Mouse (Mus musculus): Measurements from ENCODE around the gene Auts2. TPM values are rescaled to one million over a fixed set of nuclear protein-coding genes. Genes with fewer than 3 reads are reported as not detected.

Auts2 gene
- polyA plus RNA-seq, 1 experiment from 2014 or later: 80.6 TPM

DNA sequence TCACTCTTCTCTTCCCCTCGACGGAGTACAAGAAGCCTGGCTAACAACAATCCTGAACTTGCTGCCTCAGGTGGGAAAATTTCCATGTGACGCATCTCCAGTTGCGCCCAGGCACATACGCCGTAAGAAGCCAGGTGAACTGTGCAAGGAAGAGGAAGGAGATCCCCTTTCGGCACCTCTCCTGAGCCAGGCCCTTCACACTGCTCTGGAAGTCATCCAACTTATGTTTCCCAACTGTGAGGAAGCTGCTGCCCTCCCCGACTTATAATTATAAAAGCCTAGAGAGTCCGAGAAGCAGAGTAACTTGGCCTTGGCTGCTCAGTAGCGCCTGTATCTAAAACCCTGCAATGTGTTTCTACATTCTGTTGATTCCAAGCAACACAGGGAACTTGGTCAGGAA, 142.6 kb downstream of the Auts2 start:
- no peak for ATAC-seq (ENCODE audit: low FRiP score, low read depth)
- H3K4me1 ChIP-seq: peaks cover 43% of the 10 kb centered on the region

GRCm38 (mm10) chr5:132399486-132399885, 143.7 kb downstream of the Auts2 start:
- Histone ChIP-seq H3K27ac (replicated peaks) (no peak overlapping the region), H3K4me2 (replicated peaks) (no peak overlapping the region), H3K36me3 (no peaks in the 10 kb centered on the region), H3K4me3 (no peak overlapping the region), H3K9ac (replicated peaks) (no peak overlapping the region), H3K27me3 (no peaks in the 10 kb centered on the region), H3K9me3 (no peaks in the 10 kb centered on the region), H3K4me1 (peaks cover 53% of the 10 kb centered on the region)
- ATAC-seq (ENCODE audit: low FRiP score, low read depth): no peak
- 54% methylated on average over 4 of the region's 4 CpGs for WGBS

More for the DNA sequence above, 142.6 kb downstream of the Auts2 start:
- 86% methylated on average over 10 of the region's 10 CpGs for WGBS
- no peak overlapping the region for H3K27ac ChIP-seq (replicated peaks)
- H3K9me3 ChIP-seq: no peaks in the 10 kb centered on the region
- no peaks in the 10 kb centered on the region for H3K36me3 ChIP-seq
- H3K9ac ChIP-seq (replicated peaks): no peak overlapping the region
- H3K4me3 ChIP-seq: no peak overlapping the region
- H3K4me2 ChIP-seq (replicated peaks): no peak overlapping the region
- H3K27me3 ChIP-seq: no peaks in the 10 kb centered on the region

DNA sequence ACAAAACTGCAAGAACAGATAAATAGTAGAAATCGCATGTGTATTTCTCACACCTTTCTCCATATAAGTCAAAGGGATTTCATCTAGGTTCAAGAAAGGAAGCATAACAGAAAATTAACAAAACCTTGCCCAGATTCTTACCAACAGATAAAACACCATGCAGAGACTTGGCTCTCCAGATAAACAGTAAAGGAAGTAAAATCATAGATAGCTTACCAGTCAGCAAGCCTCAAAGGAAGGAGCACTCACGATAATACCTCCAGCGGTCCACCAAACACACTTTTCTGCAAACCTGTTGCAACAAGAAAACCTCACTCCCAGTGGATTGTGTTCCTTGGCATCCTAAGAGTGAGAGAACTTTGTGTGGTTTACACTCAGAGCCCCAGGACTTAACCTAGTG, 147.2 kb downstream of the Auts2 start:
- no peak for ATAC-seq (ENCODE audit: low FRiP score, low read depth)
- Histone ChIP-seq H3K4me1 (peaks cover 51% of the 10 kb centered on the region), H3K36me3 (no peaks in the 10 kb centered on the region)

DNA sequence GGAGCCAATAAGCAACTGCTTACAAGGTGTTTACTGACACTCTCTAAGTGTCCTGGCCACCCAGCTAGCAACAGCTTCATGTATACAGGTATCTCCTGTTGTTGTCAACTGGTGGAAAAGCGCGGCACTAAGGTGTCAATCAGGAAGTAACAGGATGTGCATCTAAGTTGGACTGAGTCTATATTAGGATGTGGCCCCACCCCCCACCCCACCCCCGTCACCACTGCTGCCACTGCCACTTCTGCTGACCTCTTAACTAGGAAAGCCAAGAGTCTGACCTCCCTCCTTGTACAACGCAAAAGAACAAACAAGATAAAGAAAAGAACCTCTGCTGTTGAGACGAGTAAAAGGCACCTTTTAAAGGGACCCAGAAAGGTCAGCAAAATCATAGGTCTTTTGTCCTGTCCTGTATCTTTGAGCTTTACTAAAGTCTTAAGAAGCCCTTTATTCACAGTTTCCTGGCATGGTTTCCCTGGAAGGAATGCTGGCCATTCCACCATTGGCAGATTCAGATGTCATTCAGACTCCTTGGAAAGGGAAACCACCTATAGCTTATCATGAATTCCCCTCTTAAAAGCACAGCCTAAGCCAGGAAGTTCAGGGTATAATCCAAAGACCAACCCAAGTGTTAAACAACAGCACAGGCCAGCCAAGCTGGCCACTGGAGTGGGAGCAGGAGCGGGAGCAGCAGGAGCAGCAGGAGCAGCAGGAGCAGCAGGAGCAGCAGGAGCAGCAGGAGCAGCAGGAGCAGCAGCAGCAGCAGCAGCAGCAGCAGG, 148.2 kb downstream of the Auts2 start:
- Histone ChIP-seq H3K9me3 (no peaks in the 10 kb centered on the region), H3K27ac (replicated peaks) (no peak overlapping the region), H3K36me3 (no peaks in the 10 kb centered on the region), H3K27me3 (no peaks in the 10 kb centered on the region), H3K4me2 (replicated peaks) (no peak overlapping the region), H3K4me1 (peaks cover 45% of the 10 kb centered on the region), H3K9ac (replicated peaks) (no peak overlapping the region), H3K4me3 (no peak overlapping the region)
- ATAC-seq (ENCODE audit: low FRiP score, low read depth): no peak
- 44% methylated on average over 6 of the region's 6 CpGs for WGBS

More for the DNA sequence above, 147.2 kb downstream of the Auts2 start:
- no peak overlapping the region for H3K4me2 ChIP-seq (replicated peaks)
- no peaks in the 10 kb centered on the region for H3K9me3 ChIP-seq
- no peak overlapping the region for H3K9ac ChIP-seq (replicated peaks)
- no peaks in the 10 kb centered on the region for H3K27me3 ChIP-seq
- 98% methylated on average over 3 of the region's 3 CpGs for WGBS
- no peak overlapping the region for H3K27ac ChIP-seq (replicated peaks)
- no peak overlapping the region for H3K4me3 ChIP-seq

DNA sequence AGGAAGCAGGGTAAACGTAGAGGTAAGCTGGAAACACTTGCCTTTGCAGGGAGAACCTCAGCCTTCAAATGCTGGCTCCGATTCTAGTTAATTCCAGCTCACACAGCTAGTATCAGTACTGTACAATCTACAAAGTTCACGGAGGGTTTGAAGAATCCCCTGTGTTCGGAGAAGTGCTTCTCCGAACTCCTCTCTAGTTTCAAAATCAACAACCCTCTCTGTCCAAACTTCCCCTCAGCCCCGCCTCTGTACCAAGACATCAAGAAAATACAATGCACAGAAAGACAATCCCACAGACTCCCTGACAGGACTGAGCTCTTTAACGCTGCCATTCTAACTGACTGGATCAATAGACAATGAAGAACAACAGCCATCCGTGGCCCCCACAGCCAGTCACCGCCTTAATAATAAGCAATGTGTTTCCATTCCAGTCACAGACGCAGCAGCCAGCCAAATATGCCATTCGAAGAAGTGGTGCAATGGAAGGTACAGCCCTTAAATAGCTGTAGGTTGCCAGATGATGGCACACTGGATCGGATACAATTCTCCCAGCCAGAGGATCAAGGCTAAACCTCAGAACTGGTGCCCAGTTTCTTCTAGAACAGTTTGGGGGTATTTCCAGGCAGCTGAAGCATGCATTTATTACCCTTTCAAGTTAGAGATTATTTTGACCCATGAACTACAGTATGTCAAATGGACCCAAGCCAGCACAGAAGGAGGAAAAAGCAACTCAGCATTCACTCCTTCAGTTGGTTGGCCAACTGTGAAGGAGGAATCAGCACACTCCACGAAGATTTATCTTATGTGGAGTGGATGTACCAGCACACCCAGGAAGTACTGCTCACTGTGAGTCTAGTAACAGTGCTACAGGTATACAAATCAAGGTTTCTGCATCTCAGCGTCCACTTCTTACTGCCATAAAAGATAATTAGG, 151.0 kb downstream of the Auts2 start:
- Histone ChIP-seq H3K27ac (replicated peaks) (peak overlapping the region; percentile 56), H3K4me3 (no peak overlapping the region), H3K9me3 (no peaks in the 10 kb centered on the region), H3K27me3 (no peaks in the 10 kb centered on the region), H3K9ac (replicated peaks) (no peak overlapping the region), H3K4me1 (peaks cover 29% of the 10 kb centered on the region), H3K4me2 (replicated peaks) (peak overlapping the region; percentile 16), H3K36me3 (no peaks in the 10 kb centered on the region)
- 37% methylated on average over 14 of the region's 14 CpGs for WGBS
- no peak for ATAC-seq (ENCODE audit: low FRiP score, low read depth)

DNA sequence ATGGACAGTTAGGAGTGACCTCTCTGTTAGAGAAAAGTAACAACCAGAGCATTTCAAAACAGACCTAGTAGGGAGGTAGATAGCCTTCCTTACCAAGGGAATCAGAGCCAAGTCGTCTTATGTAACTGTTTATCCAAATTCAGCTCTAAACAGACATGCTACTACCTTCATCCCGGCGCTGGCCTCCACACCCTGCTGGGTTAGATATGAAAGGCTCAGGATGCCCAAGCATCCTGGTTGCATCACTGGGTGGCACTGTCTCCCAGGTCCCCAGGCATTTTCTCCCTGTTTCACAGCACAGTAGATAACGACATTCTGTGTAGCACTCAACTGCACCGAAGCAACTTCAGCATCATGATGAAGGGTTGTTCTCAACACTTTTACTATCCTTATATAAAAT, 154.4 kb downstream of the Auts2 start:
- Histone ChIP-seq H3K4me1 (peaks cover 36% of the 10 kb centered on the region), H3K9me3 (no peaks in the 10 kb centered on the region), H3K9ac (replicated peaks) (no peak overlapping the region), H3K4me3 (no peak overlapping the region), H3K27ac (replicated peaks) (no peak overlapping the region), H3K4me2 (replicated peaks) (no peak overlapping the region), H3K36me3 (no peaks in the 10 kb centered on the region), H3K27me3 (no peaks in the 10 kb centered on the region)
- 81% methylated on average over 5 of the region's 5 CpGs for WGBS
- no peak for ATAC-seq (ENCODE audit: low FRiP score, low read depth)

DNA sequence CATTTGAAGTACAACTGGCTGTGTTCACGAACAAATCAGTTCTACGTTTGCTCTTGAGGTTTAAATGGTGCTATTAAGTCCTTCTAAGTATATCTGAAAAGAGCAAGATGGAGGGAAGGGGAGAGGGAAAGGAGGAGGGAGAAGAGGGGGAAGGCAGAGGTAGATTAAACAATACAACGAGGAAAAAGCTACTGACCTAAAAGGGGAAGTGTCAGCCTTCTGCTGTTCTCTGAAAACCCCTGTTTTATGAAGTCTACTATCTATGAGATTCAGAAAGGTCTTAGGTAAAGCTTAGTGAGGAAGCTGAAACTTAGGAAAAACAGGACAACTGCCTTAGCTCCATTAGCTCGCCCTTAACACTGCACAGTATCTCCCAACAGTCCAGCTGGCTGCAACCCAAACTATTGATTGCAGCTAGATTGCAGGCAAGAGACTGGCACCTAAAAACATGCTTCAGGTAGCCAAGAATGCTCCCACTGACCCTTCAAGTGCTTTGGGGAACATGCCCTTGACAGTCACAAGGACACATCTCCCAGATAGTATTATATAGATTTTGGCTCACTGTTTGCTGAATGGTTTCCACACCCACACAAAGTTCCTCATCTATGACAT, 157.8 kb downstream of the Auts2 start:
- WGBS: 65% methylated on average over 4 of the region's 4 CpGs
- no peak overlapping the region for H3K27ac ChIP-seq (replicated peaks)
- H3K4me2 ChIP-seq (replicated peaks): no peak overlapping the region
- no peak overlapping the region for H3K4me3 ChIP-seq
- H3K9me3 ChIP-seq: no peaks in the 10 kb centered on the region
- no peak overlapping the region for H3K9ac ChIP-seq (replicated peaks)
- peaks cover 5% of the 10 kb centered on the region; the same call in 1 of the 2 replicates for H3K27me3 ChIP-seq
- ATAC-seq (ENCODE audit: low FRiP score, low read depth): no peak
- no peaks in the 10 kb centered on the region for H3K36me3 ChIP-seq
- H3K4me1 ChIP-seq: peaks cover 53% of the 10 kb centered on the region

DNA sequence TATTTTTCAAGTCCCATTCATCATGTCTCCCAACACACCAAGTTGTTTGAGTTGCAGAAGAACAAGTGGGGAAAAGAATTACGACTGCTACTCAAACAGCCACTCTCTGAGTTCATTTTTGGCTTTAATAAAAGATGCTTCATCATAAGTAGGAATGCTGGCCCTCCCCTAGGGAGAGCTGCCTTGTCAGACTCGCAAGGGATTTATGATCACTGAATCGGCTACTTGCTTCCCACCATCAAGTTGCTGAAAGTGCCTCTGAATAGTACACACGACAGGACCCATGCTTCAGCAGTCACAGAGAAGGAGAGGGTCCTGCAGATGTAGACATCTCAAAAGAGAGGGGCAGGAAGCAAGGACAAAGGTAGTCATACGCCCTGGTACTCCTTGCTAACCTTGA, 162.9 kb downstream of the Auts2 start:
- Histone ChIP-seq H3K9me3 (no peaks in the 10 kb centered on the region), H3K4me1 (peaks cover 49% of the 10 kb centered on the region), H3K27ac (replicated peaks) (no peak overlapping the region), H3K4me3 (no peak overlapping the region), H3K4me2 (replicated peaks) (no peak overlapping the region), H3K9ac (replicated peaks) (no peak overlapping the region), H3K36me3 (no peaks in the 10 kb centered on the region), H3K27me3 (peaks cover 5% of the 10 kb centered on the region; the same call in 1 of the 2 replicates)
- no peak for ATAC-seq (ENCODE audit: low FRiP score, low read depth)
- WGBS: 30% methylated on average over 5 of the region's 5 CpGs

- no peak overlapping the region for H3K27ac ChIP-seq (replicated peaks)
- H3K27me3 ChIP-seq: peaks cover 5% of the 10 kb centered on the region; the same call in 1 of the 2 replicates
- peaks cover 38% of the 10 kb centered on the region for H3K4me1 ChIP-seq
- no peak for ATAC-seq (ENCODE audit: low FRiP score, low read depth)
- H3K36me3 ChIP-seq: no peaks in the 10 kb centered on the region
- 90% methylated on average over 1 of the region's 1 CpGs for WGBS
- H3K9ac ChIP-seq (replicated peaks): no peak overlapping the region
- no peaks in the 10 kb centered on the region for H3K9me3 ChIP-seq
- H3K4me3 ChIP-seq: no peak overlapping the region
- H3K4me2 ChIP-seq (replicated peaks): no peak overlapping the region
Measured at GRCm38 (mm10) chr5:132378977-132379376, 164.2 kb downstream of the Auts2 start.

- no peak for ATAC-seq (ENCODE audit: low FRiP score, low read depth)
- H3K4me3 ChIP-seq: no peak overlapping the region
- 96% methylated on average over 1 of the region's 1 CpGs for WGBS
Measured at GRCm38 (mm10) chr5:132375130-132375529, 168.0 kb downstream of the Auts2 start.

GRCm38 (mm10) chr5:132373471-132374075, 169.6 kb downstream of the Auts2 start:
- Histone ChIP-seq H3K4me1 (peaks cover 31% of the 10 kb centered on the region), H3K9me3 (no peaks in the 10 kb centered on the region), H3K4me2 (replicated peaks) (no peak overlapping the region), H3K9ac (replicated peaks) (no peak overlapping the region; the same call in 1 of the 2 replicates), H3K27me3 (no peaks in the 10 kb centered on the region), H3K36me3 (no peaks in the 10 kb centered on the region), H3K27ac (replicated peaks) (no peak overlapping the region), H3K4me3 (no peak overlapping the region)
- no peak for ATAC-seq (ENCODE audit: low FRiP score, low read depth)
- WGBS: 78% methylated on average over 4 of the region's 4 CpGs

More at GRCm38 (mm10) chr5:132375130-132375529, 168.0 kb downstream of the Auts2 start:
- Histone ChIP-seq H3K4me2 (replicated peaks) (no peak overlapping the region), H3K36me3 (no peaks in the 10 kb centered on the region), H3K27me3 (no peaks in the 10 kb centered on the region), H3K9ac (replicated peaks) (no peak overlapping the region), H3K4me1 (peaks cover 21% of the 10 kb centered on the region), H3K9me3 (no peaks in the 10 kb centered on the region), H3K27ac (replicated peaks) (no peak overlapping the region)
